Mouse (Mus musculus) midbrain, embryonic 16.5 days (tissue): ENCODE measurements around the gene Hist1h4d. TPM values are rescaled to one million over a fixed set of nuclear protein-coding genes. Genes with fewer than 3 reads are reported as not detected.
A peak's percentile ranks its signal among the peaks of the same experiment; 100 is the strongest.
"Not testable (repeated sequence)": the region's sequence is repeated elsewhere in the genome, so short reads cannot be mapped to it uniquely, and the experiment has no call there.

Source experiments
- ATAC-seq: fragments of 200-750 bp; cut with Nextera tagmentation; 2 replicates; pipeline ENCODE4 v1.8.0; 2017; ENCODE audit warnings: moderate TSS enrichment
- H3K27ac ChIP-seq: fragments of 300-500 bp; sonication (generic); 2 replicates; pipeline ENCODE4 v1.5.1; 2014; ENCODE audit warnings: mild to moderate bottlenecking, low read length, mixed read lengths
- H3K27me3 ChIP-seq: fragments of 300-500 bp; sonication (generic); 2 replicates; pipeline ENCODE4 v1.6.1; 2014; ENCODE audit warnings: low read depth, low read length, mixed read lengths; ENCODE audit not compliant: control insufficient read depth, insufficient read depth
- H3K36me3 ChIP-seq: fragments of 300-500 bp; sonication (generic); 2 replicates; pipeline ENCODE4 v1.6.1; 2014; ENCODE audit warnings: mild to moderate bottlenecking, low read length, moderate library complexity, mixed read lengths; ENCODE audit not compliant: control insufficient read depth, insufficient read depth
- H3K4me1 ChIP-seq: fragments of 300-500 bp; sonication (generic); 2 replicates; pipeline ENCODE4 v1.6.1; 2014; ENCODE audit warnings: mild to moderate bottlenecking, low read length, mixed read lengths; ENCODE audit not compliant: control insufficient read depth, insufficient read depth
- H3K4me2 ChIP-seq: fragments of 300-500 bp; sonication (generic); 2 replicates; pipeline ENCODE4 v1.6.1; 2014; ENCODE audit warnings: mild to moderate bottlenecking, low read length, mixed read lengths
- H3K4me3 ChIP-seq: fragments of 300-500 bp; sonication (generic); 2 replicates; pipeline ENCODE4 v1.5.1; 2014; ENCODE audit warnings: low read depth, mild to moderate bottlenecking, low read length, moderate library complexity, mixed read lengths
- H3K9ac ChIP-seq: fragments of 300-500 bp; sonication (generic); 2 replicates; pipeline ENCODE4 v1.6.1; 2014; ENCODE audit warnings: low read depth, low read length, mixed read lengths
- H3K9me3 ChIP-seq: fragments of 300-500 bp; sonication (generic); replicated peaks from 2 replicates; pipeline ENCODE4 v1.6.1; 2014; ENCODE audit warnings: mild to moderate bottlenecking, low read length, mixed read lengths; ENCODE audit not compliant: control insufficient read depth, poor library complexity, severe bottlenecking
- WGBS: fragments of 180-500 bp; shearing (Covaris S2); extraction: QIAGEN DNeasy Blood & Tissue Kit; methylation state at CpG from one replicate; pipeline ENCODE4 v1.1.7; 2014; 5-methylcytosine and 5-hydroxymethylcytosine counted together
- polyA plus RNA-seq: library from polyadenylated mRNA; unstranded; fragments of >200 nt; fragmentation: Nextera tagmentation; extraction: Ambion mirVana; gene quantifications from 2 replicates; pipeline ENCODE4 v1.2.1, GENCODE M21; 2015

Gene Hist1h4d
- polyA plus RNA-seq, 1 experiment from 2014 or later = 21.8 TPM

GRCm38 (mm10) chr13:23537006-23537710, 44.2 kb upstream of the Hist1h4d start:
- 79% methylated on average over 3 of the region's 3 CpGs for WGBS

DNA sequence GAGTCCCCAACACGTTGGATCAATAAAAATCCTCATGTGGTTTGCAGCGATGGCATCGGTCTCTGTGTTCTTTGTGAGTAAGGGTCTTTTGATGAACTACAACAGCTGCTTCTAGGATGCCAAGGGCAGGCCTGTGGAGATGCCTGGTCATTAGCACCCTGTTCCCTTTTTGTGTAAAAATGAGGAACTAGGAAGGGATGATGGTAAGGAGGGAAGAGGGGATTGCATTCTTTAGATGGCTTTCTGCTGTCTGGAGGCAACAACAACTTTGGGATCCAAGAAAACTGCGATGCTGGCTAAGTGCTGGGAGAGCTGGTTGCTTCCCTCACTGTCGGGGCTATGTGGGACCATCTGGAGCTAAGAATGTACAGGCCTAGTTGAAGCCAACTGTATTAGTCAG, 43.1 kb upstream of the Hist1h4d start:
- no peak overlapping the region for H3K9ac ChIP-seq
- H3K27ac ChIP-seq = no peak overlapping the region
- H3K4me1 ChIP-seq = peaks cover 16% of the 10 kb centered on the region
- ATAC-seq = no peak
- 79% methylated on average over 5 of the region's 5 CpGs for WGBS
- no peak overlapping the region for H3K4me3 ChIP-seq
- no peaks in the 10 kb centered on the region for H3K36me3 ChIP-seq
- H3K4me2 ChIP-seq = no peak overlapping the region
- no peaks in the 10 kb centered on the region for H3K27me3 ChIP-seq
- H3K9me3 ChIP-seq = no peaks in the 10 kb centered on the region

More at GRCm38 (mm10) chr13:23537006-23537710, 44.2 kb upstream of the Hist1h4d start:
- no peaks in the 10 kb centered on the region for H3K36me3 ChIP-seq
- no peak for ATAC-seq
- H3K27me3 ChIP-seq = no peaks in the 10 kb centered on the region
- no peaks in the 10 kb centered on the region for H3K9me3 ChIP-seq
- no peak overlapping the region for H3K4me2 ChIP-seq
- peaks cover 23% of the 10 kb centered on the region for H3K4me1 ChIP-seq
- H3K9ac ChIP-seq = no peak overlapping the region
- no peak overlapping the region for H3K4me3 ChIP-seq
- H3K27ac ChIP-seq = no peak overlapping the region

GRCm38 (mm10) chr13:23539821-23540220, 41.6 kb upstream of the Hist1h4d start:
- not testable (repeated sequence) for H3K4me2 ChIP-seq, ATAC-seq, H3K9ac ChIP-seq, H3K27ac ChIP-seq, H3K4me1 ChIP-seq, H3K9me3 ChIP-seq, H3K36me3 ChIP-seq, H3K27me3 ChIP-seq, H3K4me3 ChIP-seq
- WGBS = 80% methylated on average over 1 of the region's 1 CpGs

DNA sequence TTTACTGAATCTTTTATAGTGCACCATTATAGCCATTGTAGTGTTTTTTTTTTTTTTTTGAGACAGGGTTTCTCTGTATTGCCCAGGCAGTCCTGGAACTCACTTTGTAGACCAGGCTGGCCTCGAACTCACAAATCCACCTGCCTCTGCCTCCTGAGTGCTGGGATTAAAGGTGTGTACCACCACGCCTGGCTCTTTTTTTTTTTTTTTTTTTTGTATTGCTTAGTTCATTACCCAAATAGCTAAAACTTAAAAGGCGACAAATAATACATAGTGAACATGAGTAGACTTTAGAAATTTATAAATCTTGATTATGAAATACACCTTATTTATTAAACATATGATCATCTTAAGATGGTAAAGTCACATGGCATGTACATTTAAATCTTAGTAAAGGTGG, 39.9 kb upstream of the Hist1h4d start:
- no peaks in the 10 kb centered on the region for H3K27me3 ChIP-seq
- WGBS = 93% methylated on average over 3 of the region's 3 CpGs

GRCm38 (mm10) chr13:23542225-23542980, 39.0 kb upstream of the Hist1h4d start:
- peak overlapping the region; percentile 44 for H3K4me3 ChIP-seq
- ATAC-seq, H3K27me3 ChIP-seq, H3K27ac ChIP-seq, H3K36me3 ChIP-seq, H3K4me1 ChIP-seq, H3K9me3 ChIP-seq: not testable (repeated sequence)
- peak overlapping the region; percentile 49 for H3K9ac ChIP-seq
- 5% methylated on average over 3 of the region's 3 CpGs for WGBS
- peak overlapping the region; percentile 83 for H3K4me2 ChIP-seq

More for the DNA sequence above, 39.9 kb upstream of the Hist1h4d start:
- H3K4me1 ChIP-seq = peaks cover 6% of the 10 kb centered on the region
- H3K4me3 ChIP-seq = no peak overlapping the region
- ATAC-seq = no peak
- H3K36me3 ChIP-seq = no peaks in the 10 kb centered on the region
- no peak overlapping the region for H3K9ac ChIP-seq
- no peak overlapping the region for H3K4me2 ChIP-seq
- no peak overlapping the region for H3K27ac ChIP-seq
- H3K9me3 ChIP-seq = no peaks in the 10 kb centered on the region

- not testable (repeated sequence) for H3K4me1 ChIP-seq, H3K27me3 ChIP-seq, H3K9me3 ChIP-seq, H3K36me3 ChIP-seq
- peak; percentile 90 for ATAC-seq
- WGBS = under 1% methylated on average over 27 of the region's 42 CpGs
- Histone ChIP-seq H3K27ac (peak within 1 kb of the TSS; percentile 75), H3K9ac (peak within 1 kb of the TSS; percentile 49), H3K4me3 (peak within 1 kb of the TSS; percentile 48), H3K4me2 (peak within 1 kb of the TSS; percentile 83)
Measured at GRCm38 (mm10) chr13:23542999-23543607, 38.3 kb upstream of the Hist1h4d start, which contains the start of gene Hist1h2bh. Gene Hist1h2bh (minus strand): TSS chr13:23543392.

DNA sequence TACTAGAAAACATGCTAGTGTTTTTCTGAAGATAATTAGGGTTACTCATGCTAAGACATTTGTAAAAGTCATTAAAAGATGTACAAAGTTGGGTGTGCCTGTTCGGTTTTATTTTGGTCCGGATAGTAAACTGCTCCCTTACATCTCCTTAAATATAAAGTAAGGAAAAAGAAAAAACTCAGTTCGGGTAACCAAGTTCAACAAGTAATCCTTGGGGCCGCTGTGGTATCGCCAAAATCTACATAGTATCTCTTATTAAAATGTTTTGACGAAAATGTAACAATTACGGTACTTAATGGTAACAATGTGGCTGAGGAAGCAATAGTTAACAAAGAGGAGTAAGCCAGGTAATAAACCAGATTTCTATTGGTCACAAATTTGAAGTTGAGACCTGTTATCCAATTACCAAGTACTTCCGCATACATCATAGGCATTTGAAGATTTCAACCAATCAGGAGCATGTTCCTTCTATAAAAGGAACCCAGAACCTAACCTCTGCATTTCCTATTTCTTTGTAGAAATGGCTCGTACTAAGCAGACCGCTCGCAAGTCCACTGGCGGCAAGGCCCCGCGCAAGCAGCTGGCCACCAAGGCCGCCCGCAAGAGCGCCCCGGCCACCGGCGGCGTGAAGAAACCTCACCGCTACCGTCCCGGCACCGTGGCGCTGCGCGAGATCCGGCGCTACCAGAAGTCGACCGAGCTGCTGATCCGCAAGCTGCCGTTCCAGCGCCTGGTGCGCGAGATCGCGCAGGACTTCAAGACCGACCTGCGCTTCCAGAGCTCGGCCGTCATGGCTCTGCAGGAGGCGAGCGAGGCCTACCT, 37.2 kb upstream of the Hist1h4d start, which contains the start of gene Hist1h3f:
Hist1h3f (plus strand) TSS at position 88 of the 822 bp plus-strand sequence.
- H3K36me3 ChIP-seq = no peaks in the 10 kb centered on the region
- H3K9ac ChIP-seq = peak within 1 kb of the TSS; percentile 65
- under 1% methylated on average over 19 of the region's 45 CpGs for WGBS
- H3K4me2 ChIP-seq = peak within 1 kb of the TSS; percentile 83
- no peaks in the 10 kb centered on the region for H3K9me3 ChIP-seq
- peak within 1 kb of the TSS; percentile 48 for H3K4me3 ChIP-seq
- ATAC-seq = peak; percentile 96
- H3K4me1 ChIP-seq = peaks cover 6% of the 10 kb centered on the region
- no peaks in the 10 kb centered on the region for H3K27me3 ChIP-seq
- peak within 1 kb of the TSS; percentile 88 for H3K27ac ChIP-seq

- ATAC-seq, H3K9ac ChIP-seq: not testable (repeated sequence)
- peak overlapping the region; percentile 46 for H3K4me2 ChIP-seq
Measured at GRCm38 (mm10) chr13:23544787-23545120, 36.6 kb upstream of the Hist1h4d start.

More at GRCm38 (mm10) chr13:23544787-23545120, 36.6 kb upstream of the Hist1h4d start:
- not testable (repeated sequence) for H3K36me3 ChIP-seq, H3K4me1 ChIP-seq, H3K27me3 ChIP-seq, H3K9me3 ChIP-seq
- peak overlapping the region; percentile 88 for H3K27ac ChIP-seq
- WGBS = 0% methylated on average over 11 of the region's 14 CpGs
- H3K4me3 ChIP-seq = peak overlapping the region; percentile 48
